Mouse (Mus musculus) neural tube, embryonic 14.5 days (tissue): ENCODE results near the gene Lasp1. TPM values are rescaled to one million over a fixed set of nuclear protein-coding genes. Genes with fewer than 3 reads are reported as not detected.
A peak's percentile ranks its signal among the peaks of the same experiment; 100 is the strongest.

Source experiments
- ATAC-seq: fragments of 200-750 bp; cut with Nextera tagmentation; 2 replicates; pipeline ENCODE4 v1.8.0; 2017; ENCODE audit warnings: low read depth, mild to moderate bottlenecking, moderate TSS enrichment, moderate library complexity
- H3K27ac ChIP-seq: fragments of 300-500 bp; sonication (generic); 2 replicates; pipeline ENCODE4 v1.5.1; 2014; ENCODE audit warnings: low read depth, mild to moderate bottlenecking, control low read depth, low read length, moderate library complexity, mixed read lengths
- H3K27me3 ChIP-seq: fragments of 300-500 bp; sonication (generic); 2 replicates; pipeline ENCODE4 v1.6.1; 2014; ENCODE audit warnings: low read length; ENCODE audit not compliant: control insufficient read depth, insufficient read depth
- H3K36me3 ChIP-seq: fragments of 300-500 bp; sonication (generic); 2 replicates; pipeline ENCODE4 v1.6.1; 2014; ENCODE audit warnings: low read length, mixed read lengths; ENCODE audit not compliant: control insufficient read depth, insufficient read depth
- H3K4me1 ChIP-seq: fragments of 300-500 bp; sonication (generic); 2 replicates; pipeline ENCODE4 v1.6.1; 2014; ENCODE audit warnings: low read length; ENCODE audit not compliant: control insufficient read depth, insufficient read depth
- H3K4me2 ChIP-seq: fragments of 300-500 bp; sonication (generic); 2 replicates; pipeline ENCODE4 v1.6.1; 2014; ENCODE audit warnings: mild to moderate bottlenecking, low read depth, low read length, control low read depth
- H3K4me3 ChIP-seq: fragments of 300-500 bp; sonication (generic); 2 replicates; pipeline ENCODE4 v1.5.1; 2014; ENCODE audit warnings: low read depth, low read length, control low read depth, mixed read lengths
- H3K9ac ChIP-seq: fragments of 300-500 bp; sonication (generic); replicated peaks from 2 replicates; pipeline ENCODE4 v1.6.1; 2014; ENCODE audit warnings: low read depth, mild to moderate bottlenecking, control low read depth, low read length, mixed read lengths
- H3K9me3 ChIP-seq: fragments of 300-500 bp; sonication (generic); 2 replicates; pipeline ENCODE4 v1.6.1; 2016; ENCODE audit warnings: low read length; ENCODE audit not compliant: control insufficient read depth
- WGBS: fragments of 180-500 bp; shearing (Covaris S2); extraction: QIAGEN DNeasy Blood & Tissue Kit; methylation state at CpG from one replicate; pipeline ENCODE4 v1.1.7; 2014; 5-methylcytosine and 5-hydroxymethylcytosine counted together
- polyA plus RNA-seq: library from polyadenylated mRNA; unstranded; fragments of >200 nt; fragmentation: Nextera tagmentation; extraction: Ambion mirVana; gene quantifications from 2 replicates; pipeline ENCODE4 v1.2.1, GENCODE M21; 2014

The Lasp1 gene
- 82.9 and 99.8 TPM in 2 replicates for polyA plus RNA-seq

DNA sequence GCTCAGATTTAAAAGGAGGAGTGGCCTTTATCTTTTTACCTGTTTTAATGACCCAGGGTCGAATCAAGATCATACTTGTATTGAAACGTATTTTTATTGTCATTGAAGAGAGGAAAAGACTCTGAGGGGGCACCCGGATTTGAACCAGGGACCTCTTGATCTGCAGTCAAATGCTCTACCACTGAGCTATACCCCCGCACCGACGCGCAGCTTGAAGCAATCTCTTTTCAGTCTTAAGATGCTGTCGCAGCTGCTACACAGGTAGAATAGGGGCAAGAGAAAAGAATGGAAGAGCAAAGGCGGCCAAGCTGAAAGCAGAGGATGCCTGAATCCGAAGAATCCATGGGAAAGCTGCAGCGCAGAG, at the start of gene Lasp1:
Gene Lasp1 (plus strand): TSS at position 219 of the 364 bp plus-strand sequence.
- H3K4me1 ChIP-seq: peaks cover 20% of the 10 kb centered on the region
- peak within 1 kb of the TSS; percentile 86 for H3K27ac ChIP-seq
- H3K36me3 ChIP-seq: no peaks in the 10 kb centered on the region
- ATAC-seq: peak; percentile 65
- WGBS: 0% methylated on average over 11 of the region's 11 CpGs
- peak within 1 kb of the TSS; percentile 91 for H3K9ac ChIP-seq
- H3K4me2 ChIP-seq: peak within 1 kb of the TSS; percentile 90
- no peaks in the 10 kb centered on the region; the same call in 1 of the 2 replicates for H3K27me3 ChIP-seq
- H3K4me3 ChIP-seq: peak within 1 kb of the TSS; percentile 93
- H3K9me3 ChIP-seq: no peaks in the 10 kb centered on the region

DNA sequence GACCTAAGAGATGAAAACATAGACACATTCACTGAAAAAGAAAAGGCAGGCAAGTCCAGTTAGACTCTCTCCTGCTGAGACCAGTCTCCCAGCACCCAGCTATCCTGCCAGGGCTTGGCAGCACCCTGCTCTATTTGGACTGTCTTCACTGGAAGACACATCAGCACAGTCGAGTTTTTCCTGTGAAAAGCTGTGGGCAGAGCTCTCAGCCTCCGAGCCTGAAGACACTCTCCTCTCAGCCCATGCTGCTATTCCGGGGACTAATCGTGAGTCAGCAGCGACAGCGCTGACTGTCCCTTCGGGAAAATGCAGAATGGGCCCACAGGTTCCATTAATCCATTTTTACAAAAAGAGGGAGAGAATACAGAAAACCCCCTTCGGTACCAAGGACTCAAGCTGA, 45.5 kb upstream of the Lasp1 start:
- Histone ChIP-seq H3K9me3 (no peaks in the 10 kb centered on the region), H3K4me1 (no peaks in the 10 kb centered on the region), H3K4me2 (no peak overlapping the region), H3K9ac (no peak overlapping the region), H3K27ac (no peak overlapping the region), H3K36me3 (peaks cover 62% of the 10 kb centered on the region), H3K27me3 (no peaks in the 10 kb centered on the region), H3K4me3 (no peak overlapping the region)
- ATAC-seq: no peak
- WGBS: 93% methylated on average over 8 of the region's 8 CpGs

DNA sequence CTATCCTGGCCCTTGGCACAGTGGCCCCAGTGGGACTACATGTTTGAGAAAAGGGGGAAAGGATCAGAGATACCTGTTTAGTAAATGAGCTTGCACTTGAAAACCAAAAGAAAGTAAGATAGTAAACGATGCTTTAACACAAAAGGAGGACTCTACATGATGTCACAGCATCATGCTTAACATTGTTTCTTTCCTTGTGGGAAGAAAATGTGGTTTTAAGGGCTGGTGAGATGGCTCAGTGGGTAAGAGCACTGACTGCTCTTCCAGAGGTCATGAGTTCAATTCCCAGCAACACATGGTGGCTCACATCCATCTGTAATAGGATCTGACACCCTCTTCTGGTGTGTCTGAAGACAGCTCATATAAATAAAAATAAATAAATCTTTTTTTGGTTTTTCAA, 40.7 kb upstream of the Lasp1 start:
- WGBS: 98% methylated on average over 1 of the region's 1 CpGs

GRCm38 (mm10) chr11:97758942-97759341, 39.9 kb upstream of the Lasp1 start:
- H3K9me3 ChIP-seq: no peaks in the 10 kb centered on the region
- no peak for ATAC-seq
- H3K9ac ChIP-seq: no peak overlapping the region
- WGBS: 88% methylated on average over 6 of the region's 6 CpGs
- H3K4me3 ChIP-seq: no peak overlapping the region
- peaks cover 25% of the 10 kb centered on the region; the same call in 1 of the 2 replicates for H3K36me3 ChIP-seq
- H3K27me3 ChIP-seq: no peaks in the 10 kb centered on the region
- H3K27ac ChIP-seq: no peak overlapping the region
- H3K4me1 ChIP-seq: no peaks in the 10 kb centered on the region
- H3K4me2 ChIP-seq: no peak overlapping the region

More for the DNA sequence above, 40.7 kb upstream of the Lasp1 start:
- H3K4me2 ChIP-seq: no peak overlapping the region
- ATAC-seq: no peak
- H3K9me3 ChIP-seq: no peaks in the 10 kb centered on the region
- no peak overlapping the region for H3K27ac ChIP-seq
- H3K4me1 ChIP-seq: no peaks in the 10 kb centered on the region
- peaks cover 32% of the 10 kb centered on the region for H3K36me3 ChIP-seq
- H3K27me3 ChIP-seq: no peaks in the 10 kb centered on the region
- H3K9ac ChIP-seq: no peak overlapping the region
- no peak overlapping the region for H3K4me3 ChIP-seq

DNA sequence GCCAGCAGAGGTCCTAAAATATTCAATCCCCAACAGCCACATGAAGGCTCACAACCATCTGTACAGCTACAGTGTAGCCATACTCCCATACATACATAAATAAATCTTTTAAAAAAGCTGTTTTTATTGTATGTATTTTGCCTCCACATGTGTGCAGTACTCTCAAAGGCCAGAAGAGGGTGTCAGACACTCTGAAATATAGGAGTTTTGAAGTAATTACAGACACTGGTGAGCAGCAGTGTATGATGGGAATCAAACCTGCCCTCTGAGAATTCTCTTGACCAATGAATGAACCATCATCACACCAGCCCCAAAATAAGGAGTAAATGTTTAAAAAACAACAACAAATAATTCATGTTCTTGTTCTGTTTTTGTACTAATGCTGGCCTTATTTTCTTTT, 37.2 kb upstream of the Lasp1 start:
- Histone ChIP-seq H3K9me3 (no peaks in the 10 kb centered on the region), H3K4me2 (no peak overlapping the region), H3K36me3 (peaks cover 13% of the 10 kb centered on the region; the same call in 1 of the 2 replicates), H3K27me3 (no peaks in the 10 kb centered on the region), H3K9ac (no peak overlapping the region), H3K27ac (no peak overlapping the region), H3K4me1 (peaks cover 9% of the 10 kb centered on the region), H3K4me3 (no peak overlapping the region)
- no peak for ATAC-seq

DNA sequence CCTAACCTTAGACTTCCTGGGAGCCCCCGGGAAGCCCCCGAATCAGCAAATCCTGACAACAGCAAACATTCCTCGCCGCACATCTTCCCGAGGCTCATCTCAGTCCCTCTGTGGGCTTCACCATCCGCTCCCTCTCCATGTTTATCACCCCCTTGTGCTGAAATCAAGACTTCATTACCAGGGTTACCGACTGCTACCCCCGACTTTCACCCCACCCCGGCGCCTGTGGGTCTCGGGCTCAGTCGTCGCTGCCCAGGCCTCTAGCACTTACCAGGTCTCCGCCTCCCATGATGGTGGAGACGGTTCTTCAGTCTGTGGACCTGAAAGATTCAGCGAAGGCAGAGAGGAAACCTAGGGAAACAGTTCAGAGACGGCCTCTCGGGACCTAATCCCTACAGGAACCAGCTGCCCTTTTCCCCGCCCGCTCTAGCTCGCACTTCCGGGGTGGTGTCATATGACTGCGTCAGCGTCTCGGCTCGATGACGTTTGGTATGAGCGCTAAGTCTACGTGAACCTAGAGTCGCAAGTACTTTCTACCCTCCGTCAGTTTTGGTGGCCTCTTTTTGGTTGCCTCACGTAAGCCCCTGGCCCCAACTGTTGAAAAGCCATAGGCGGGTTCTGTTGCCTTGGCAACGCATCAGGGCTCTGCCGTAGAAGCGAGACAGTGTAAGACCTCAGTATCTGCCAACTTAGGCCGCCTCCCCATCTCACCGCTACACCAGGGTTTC, 32.5 kb upstream of the Lasp1 start, which contains the start of gene Cwc25:
Gene Cwc25 (minus strand): TSS at position 403 of the 728 bp plus-strand sequence.
- peaks cover 9% of the 10 kb centered on the region for H3K4me1 ChIP-seq
- peak; percentile 93 for ATAC-seq
- peak within 1 kb of the TSS; percentile 86 for H3K27ac ChIP-seq
- H3K36me3 ChIP-seq: no peaks in the 10 kb centered on the region
- H3K4me2 ChIP-seq: peak within 1 kb of the TSS; percentile 80
- H3K9me3 ChIP-seq: no peaks in the 10 kb centered on the region
- peak within 1 kb of the TSS; percentile 73 for H3K4me3 ChIP-seq
- H3K27me3 ChIP-seq: no peaks in the 10 kb centered on the region
- peak within 1 kb of the TSS; percentile 83 for H3K9ac ChIP-seq
- under 1% methylated on average over 38 of the region's 38 CpGs for WGBS

DNA sequence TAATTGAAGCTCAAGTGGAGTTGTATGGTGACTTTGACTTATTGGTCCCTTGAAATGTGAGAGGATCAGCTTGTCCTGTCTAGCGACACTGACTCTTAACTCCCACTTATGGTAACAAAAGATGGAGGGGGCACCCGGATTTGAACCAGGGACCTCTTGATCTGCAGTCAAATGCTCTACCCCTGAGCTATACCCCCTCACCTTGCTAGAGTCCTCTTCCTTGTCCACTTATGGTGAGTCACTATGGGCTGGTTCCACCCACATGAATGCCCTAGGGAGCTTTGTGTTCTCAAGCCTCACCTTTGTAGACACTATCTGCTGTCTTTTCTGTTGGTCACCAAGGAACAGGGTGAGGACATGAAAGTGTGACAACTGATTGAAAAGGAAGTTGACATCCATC, 29.1 kb upstream of the Lasp1 start:
- Histone ChIP-seq H3K9me3 (no peaks in the 10 kb centered on the region), H3K4me2 (no peak overlapping the region), H3K9ac (no peak overlapping the region), H3K27ac (no peak overlapping the region), H3K36me3 (no peaks in the 10 kb centered on the region), H3K4me1 (peaks cover 9% of the 10 kb centered on the region), H3K27me3 (no peaks in the 10 kb centered on the region), H3K4me3 (no peak overlapping the region)
- no peak for ATAC-seq
- 38% methylated on average over 2 of the region's 2 CpGs for WGBS

GRCm38 (mm10) chr11:97771410-97771809, 27.4 kb upstream of the Lasp1 start:
- Histone ChIP-seq H3K9me3 (no peaks in the 10 kb centered on the region), H3K27me3 (no peaks in the 10 kb centered on the region), H3K36me3 (no peaks in the 10 kb centered on the region), H3K9ac (no peak overlapping the region), H3K4me3 (no peak overlapping the region), H3K27ac (no peak overlapping the region), H3K4me2 (no peak overlapping the region), H3K4me1 (no peaks in the 10 kb centered on the region)
- WGBS: 79% methylated on average over 14 of the region's 14 CpGs
- no peak for ATAC-seq

DNA sequence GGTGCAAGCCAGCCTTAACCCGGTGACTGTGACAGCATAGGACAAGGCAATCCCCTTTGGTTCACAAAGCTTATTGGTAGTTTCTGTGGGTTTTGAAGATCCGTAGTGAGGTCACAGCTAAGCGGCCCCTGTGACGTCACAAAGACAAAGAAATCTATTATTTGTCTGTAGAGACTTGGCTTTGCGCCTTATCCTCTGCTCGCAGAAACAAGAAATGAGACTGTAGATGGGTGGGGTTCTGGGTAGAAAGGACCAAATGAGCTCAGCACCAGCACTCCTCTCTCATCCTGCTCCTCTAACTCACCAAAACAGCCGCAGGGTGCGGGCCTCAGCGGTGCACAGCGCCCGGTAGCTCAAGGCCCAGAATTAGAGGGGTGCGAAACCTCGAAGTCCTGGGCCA, 23.6 kb upstream of the Lasp1 start:
- no peaks in the 10 kb centered on the region for H3K9me3 ChIP-seq
- H3K36me3 ChIP-seq: peaks cover 28% of the 10 kb centered on the region
- 79% methylated on average over 13 of the region's 13 CpGs for WGBS
- H3K9ac ChIP-seq: no peak overlapping the region
- no peaks in the 10 kb centered on the region for H3K27me3 ChIP-seq
- H3K27ac ChIP-seq: no peak overlapping the region
- H3K4me1 ChIP-seq: no peaks in the 10 kb centered on the region; the same call in 1 of the 2 replicates
- ATAC-seq: no peak
- no peak overlapping the region for H3K4me2 ChIP-seq
- no peak overlapping the region for H3K4me3 ChIP-seq
